In the genomic region with DNA sequence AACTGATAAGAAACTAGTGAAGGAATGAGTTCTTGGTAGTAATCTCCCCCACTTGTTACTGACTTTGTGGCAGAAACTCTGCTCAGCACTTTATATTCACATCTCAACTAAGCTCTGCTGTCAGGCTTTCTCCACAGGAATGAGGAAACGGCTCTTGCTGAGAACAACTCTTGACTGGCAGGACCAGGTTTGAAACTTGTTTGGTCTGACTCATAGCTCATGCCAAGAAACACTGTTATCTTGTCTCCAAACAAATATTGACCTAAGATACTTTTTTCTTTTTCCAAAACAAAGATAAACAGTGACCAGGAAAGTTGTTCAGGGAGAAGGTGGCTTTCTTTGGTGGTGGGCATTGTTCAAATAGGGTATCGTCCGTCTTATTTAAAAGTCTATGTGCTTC, we compare ENCODE assay signal across 24 mouse cellular contexts. TPM values are rescaled to one million over a fixed set of nuclear protein-coding genes. Genes with fewer than 3 reads are reported as not detected.
DNase-seq lines count a peak whose midpoint lies in the region; ATAC-seq and TF ChIP-seq lines count a peak whose summit lies in the region.
"Had no signal": no experiment of that assay in that cellular context is flagged by ENCODE, and none has a peak within 500 bp of the region (broad histone marks: within the 10 kb centered on the region; RNA-seq: fewer than 3 reads in every experiment).

No protein-coding gene starts in this region.

- 63% methylated on average over 3 of the region's 3 CpGs for WGBS in lung, postnatal 0 days
- 76% methylated on average over 3 of the region's 3 CpGs for WGBS in stomach, embryonic 14.5 days
- 56% methylated on average over 3 of the region's 3 CpGs for WGBS in stomach, postnatal 0 days

- no peaks in the 10 kb centered on the region for H3K27me3 ChIP-seq in lung, postnatal 0 days (replicated peaks; ENCODE audit: insufficient read depth, low read length)
- no peaks in the 10 kb centered on the region for H3K27me3 ChIP-seq in C2C12 (ENCODE audit: control insufficient read depth, insufficient read depth, insufficient read length)
- no peaks in the 10 kb centered on the region for H3K27me3 ChIP-seq in stomach, embryonic 14.5 days (ENCODE audit: control insufficient read depth, insufficient read depth, low read length)
- H3K27me3 ChIP-seq in stomach, postnatal 0 days (ENCODE audit: control insufficient read depth, insufficient read depth, low read length) = no peaks in the 10 kb centered on the region
- H3K27me3 ChIP-seq: embryonic facial prominence, embryonic 15.5 days; hindbrain, embryonic 13.5 days had no signal

- H3K79me3 ChIP-seq in C2C12 (ENCODE audit: low read depth) = no peaks in the 10 kb centered on the region

- TF ChIP-seq EP300 in lung, postnatal 0 days (IDR thresholded peaks at IDR 0.05) = no peak
- TF ChIP-seq EP300 in stomach, postnatal 0 days (optimal IDR thresholded peaks at IDR 0.05) = no peak

- no peak overlapping the region for H3K27ac ChIP-seq in lung, postnatal 0 days (ENCODE audit: low read length)
- no peak overlapping the region for H3K27ac ChIP-seq in stomach, embryonic 14.5 days (ENCODE audit: low read length)
- H3K27ac ChIP-seq in stomach, postnatal 0 days (replicated peaks) = no peak overlapping the region
- H3K27ac ChIP-seq: embryonic facial prominence, embryonic 15.5 days; hindbrain, embryonic 10.5 days; hindbrain, embryonic 13.5 days had no signal

- no peak overlapping the region for H3K9ac ChIP-seq in lung, postnatal 0 days (replicated peaks; ENCODE audit: low read depth)
- no peak overlapping the region for H3K9ac ChIP-seq in stomach, embryonic 14.5 days (replicated peaks; ENCODE audit: low read depth, low read length)
- no peak overlapping the region for H3K9ac ChIP-seq in stomach, postnatal 0 days (ENCODE audit: low read length)
- H3K9ac ChIP-seq: embryonic facial prominence, embryonic 15.5 days; hindbrain, embryonic 13.5 days had no signal

- H3K79me2 ChIP-seq in C2C12 (ENCODE audit: control insufficient read depth, insufficient read depth) = no peaks in the 10 kb centered on the region

- peak; percentile 34 for DNase-seq in lung, postnatal 0 days (ENCODE audit: low spot score)
- DNase-seq in lung, postnatal 14 days = no peak
- DNase-seq in stomach, postnatal 0 days (ENCODE audit: low spot score) = peak; percentile 47
- DNase-seq: adrenal gland, adult 8-10 months; adrenal gland, postnatal 25 days; cerebellum, adult 11-12 months; cerebellum, adult 8-10 months; cerebellum, postnatal 10 days; cerebellum, postnatal 36 days; embryo, embryonic 11 days; gastrocnemius, postnatal 14 days; heart, adult 11 months; heart, postnatal 36 days had no signal

- H3K4me3 ChIP-seq in lung, postnatal 0 days (ENCODE audit: low read depth, low read length) = no peak overlapping the region
- no peak overlapping the region for H3K4me3 ChIP-seq in C2C12 (ENCODE audit: insufficient read depth, poor library complexity, severe bottlenecking)
- H3K4me3 ChIP-seq in stomach, embryonic 14.5 days (ENCODE audit: low read depth, low read length) = no peak overlapping the region
- H3K4me3 ChIP-seq in stomach, postnatal 0 days (ENCODE audit: low read depth, low read length) = no peak overlapping the region
- H3K4me3 ChIP-seq: embryonic facial prominence, embryonic 15.5 days; hindbrain, embryonic 10.5 days; hindbrain, embryonic 13.5 days had no signal

- no peak overlapping the region for H3K4me2 ChIP-seq in lung, postnatal 0 days (replicated peaks; ENCODE audit: low read depth, low read length)
- no peak overlapping the region for H3K4me2 ChIP-seq in stomach, embryonic 14.5 days (replicated peaks; ENCODE audit: low read depth, low read length)
- H3K4me2 ChIP-seq in stomach, postnatal 0 days (replicated peaks; ENCODE audit: low read depth) = no peak overlapping the region
- H3K4me2 ChIP-seq: embryonic facial prominence, embryonic 15.5 days; heart, embryonic 11.5 days; hindbrain, embryonic 13.5 days had no signal

- ATAC-seq in lung, postnatal 0 days = no peak
- ATAC-seq in stomach, embryonic 14.5 days (ENCODE audit: insufficient number of reproducible peaks, insufficient read depth, low FRiP score, low read depth) = peak; percentile 86
- peak; percentile 83 for ATAC-seq in stomach, postnatal 0 days (ENCODE audit: low FRiP score, low TSS enrichment)
- ATAC-seq in frontal cortex, adult (ENCODE audit: low TSS enrichment) = no peak
- ATAC-seq: activated CD4-positive, CD25-positive, alpha-beta regulatory T cell, adult 4 months; hindbrain, embryonic 16.5 days had no signal

- H3K9me3 ChIP-seq in lung, postnatal 0 days (ENCODE audit: low read length) = no peaks in the 10 kb centered on the region
- no peaks in the 10 kb centered on the region for H3K9me3 ChIP-seq in stomach, embryonic 14.5 days (ENCODE audit: control insufficient read depth, low read depth, low read length)
- H3K9me3 ChIP-seq in stomach, postnatal 0 days (ENCODE audit: control insufficient read depth, low read length) = no peaks in the 10 kb centered on the region
- H3K9me3 ChIP-seq: embryonic facial prominence, embryonic 15.5 days; hindbrain, embryonic 10.5 days; hindbrain, embryonic 13.5 days had no signal

- H3ac ChIP-seq in C2C12 (ENCODE audit: control insufficient read depth, insufficient read length, low read depth) = no peak overlapping the region

- no peaks in the 10 kb centered on the region for H3K36me3 ChIP-seq in lung, postnatal 0 days (ENCODE audit: insufficient read depth, low read length)
- no peaks in the 10 kb centered on the region for H3K36me3 ChIP-seq in C2C12 (ENCODE audit: control insufficient read depth, insufficient read depth)
- H3K36me3 ChIP-seq in stomach, embryonic 14.5 days (ENCODE audit: control insufficient read depth, insufficient read depth, low read length) = no peaks in the 10 kb centered on the region
- H3K36me3 ChIP-seq in stomach, postnatal 0 days (ENCODE audit: control insufficient read depth, insufficient read depth, low read length) = no peaks in the 10 kb centered on the region
- H3K36me3 ChIP-seq: embryonic facial prominence, embryonic 15.5 days; hindbrain, embryonic 10.5 days; hindbrain, embryonic 13.5 days had no signal

- H3K4me1 ChIP-seq in lung, postnatal 0 days (ENCODE audit: insufficient read depth, low read depth, low read length) = no peaks in the 10 kb centered on the region
- H3K4me1 ChIP-seq in stomach, embryonic 14.5 days (ENCODE audit: control insufficient read depth, insufficient read depth, low read length) = no peaks in the 10 kb centered on the region
- no peaks in the 10 kb centered on the region for H3K4me1 ChIP-seq in stomach, postnatal 0 days (replicated peaks; ENCODE audit: control insufficient read depth, insufficient read depth)
- H3K4me1 ChIP-seq: embryonic facial prominence, embryonic 15.5 days; hindbrain, embryonic 10.5 days; hindbrain, embryonic 13.5 days had no signal

- no peak for TF ChIP-seq CTCF in lung, postnatal 0 days (IDR thresholded peaks at IDR 0.05)
- no peak for TF ChIP-seq CTCF in C2C12 (IDR thresholded peaks at IDR 0.05; ENCODE audit: control insufficient read depth, insufficient read depth, insufficient read length)
- TF ChIP-seq CTCF in stomach, postnatal 0 days (IDR thresholded peaks at IDR 0.05; ENCODE audit: low read depth) = no peak

TF ChIP-seq in C2C12, 6 proteins besides CTCF, POLR2A, EP300 and RAD21:
- TF ChIP-seq MYOD1 (IDR thresholded peaks at IDR 0.05; ENCODE audit: control insufficient read depth, insufficient read length, low read depth) (peak; percentile 52), USF1 (IDR thresholded peaks at IDR 0.05; ENCODE audit: low read depth) (no peak)

RNA-seq across cellular contexts. Expression of a gene that starts 42.9 kb away (rescaled TPM):
- polyA plus RNA-seq in lung, postnatal 0 days (2015; fragmentation: Nextera tagmentation; extraction: Ambion mirVana) = 42.2 and 44.7 TPM in 2 replicates
- 35.9 TPM for polyA plus RNA-seq in C2C12 (2012; fragmentation: generic; extraction: Trizol)
- 67.9 and 74.7 TPM in 2 replicates for polyA plus RNA-seq in stomach, embryonic 14.5 days (2014; fragmentation: Nextera tagmentation; extraction: Ambion mirVana)
- 26.7 and 30.4 TPM in 2 replicates for polyA plus RNA-seq in stomach, postnatal 0 days (2015; fragmentation: Nextera tagmentation; extraction: Ambion mirVana)

RNA-seq across cellular contexts. Expression of a gene that starts 45.3 kb away (rescaled TPM):
- polyA plus RNA-seq in lung, postnatal 0 days (2015; fragmentation: Nextera tagmentation; extraction: Ambion mirVana) = 697 and 750 TPM in 2 replicates
- not detected for polyA plus RNA-seq in C2C12 (2012; fragmentation: generic; extraction: Trizol)
- polyA plus RNA-seq in stomach, embryonic 14.5 days (2014; fragmentation: Nextera tagmentation; extraction: Ambion mirVana) = 366 and 410 TPM in 2 replicates
- 95.3 and 95.5 TPM in 2 replicates for polyA plus RNA-seq in stomach, postnatal 0 days (2015; fragmentation: Nextera tagmentation; extraction: Ambion mirVana)
- polyA plus RNA-seq: activated CD4-positive, CD25-positive, alpha-beta regulatory T cell, adult 4 months; cortical plate, adult 2 months; forebrain, embryonic 11.5 days had no signal

Comparison
In these comparisons a context has a peak if more than half of its experiments do, and no peak if none do; other contexts are left out.
1. ATAC-seq: peak in stomach, embryonic 14.5 days (single experiment) and stomach, postnatal 0 days (single experiment); none in lung, postnatal 0 days (single experiment) and frontal cortex, adult (single experiment).
2. RNA of a gene that starts 45.3 kb away (polyA plus RNA-seq): 697 to 750 TPM in lung, postnatal 0 days, 366 to 410 TPM in stomach, embryonic 14.5 days and 95.3 to 95.5 TPM in stomach, postnatal 0 days; not detected in C2C12 (single experiment); every median in the first group is over 10 times any median in the second.